Mouse (Mus musculus) layer of hippocampus, adult 11-12 months (tissue): ENCODE data around the gene Anxa9.
A peak's percentile ranks its signal among the peaks of the same experiment; 100 is the strongest.

Source experiments
- DNase-seq: peaks from one replicate; pipeline ENCODE4 v3.0.0; 2022; ENCODE audit warnings: low spot score

The Anxa9 gene

DNA sequence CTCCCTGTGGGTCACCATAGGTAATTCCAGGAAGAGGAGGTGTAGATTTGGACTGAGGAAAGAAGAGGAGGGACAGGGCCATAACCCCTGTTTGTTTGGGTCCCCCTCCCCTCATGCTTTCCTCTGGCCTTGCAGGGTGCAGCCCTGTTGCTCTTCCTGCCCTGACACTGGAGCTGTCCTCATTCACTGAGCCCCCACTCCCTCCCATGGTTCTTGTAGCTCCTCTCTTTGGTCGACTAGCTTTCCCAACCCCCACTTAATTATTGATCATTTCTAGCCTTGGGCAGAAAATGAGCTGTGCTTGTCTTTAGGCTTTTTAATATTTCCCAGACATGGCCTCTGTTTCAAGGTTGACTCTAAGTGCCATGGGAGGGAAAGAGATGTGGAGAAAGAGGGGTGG lies 22.9 kb downstream of the Anxa9 start:
- DNase-seq: no peak

- no peak for DNase-seq
Measured at GRCm38 (mm10) chr3:95283589-95283941, 23.4 kb downstream of the Anxa9 start.

DNA sequence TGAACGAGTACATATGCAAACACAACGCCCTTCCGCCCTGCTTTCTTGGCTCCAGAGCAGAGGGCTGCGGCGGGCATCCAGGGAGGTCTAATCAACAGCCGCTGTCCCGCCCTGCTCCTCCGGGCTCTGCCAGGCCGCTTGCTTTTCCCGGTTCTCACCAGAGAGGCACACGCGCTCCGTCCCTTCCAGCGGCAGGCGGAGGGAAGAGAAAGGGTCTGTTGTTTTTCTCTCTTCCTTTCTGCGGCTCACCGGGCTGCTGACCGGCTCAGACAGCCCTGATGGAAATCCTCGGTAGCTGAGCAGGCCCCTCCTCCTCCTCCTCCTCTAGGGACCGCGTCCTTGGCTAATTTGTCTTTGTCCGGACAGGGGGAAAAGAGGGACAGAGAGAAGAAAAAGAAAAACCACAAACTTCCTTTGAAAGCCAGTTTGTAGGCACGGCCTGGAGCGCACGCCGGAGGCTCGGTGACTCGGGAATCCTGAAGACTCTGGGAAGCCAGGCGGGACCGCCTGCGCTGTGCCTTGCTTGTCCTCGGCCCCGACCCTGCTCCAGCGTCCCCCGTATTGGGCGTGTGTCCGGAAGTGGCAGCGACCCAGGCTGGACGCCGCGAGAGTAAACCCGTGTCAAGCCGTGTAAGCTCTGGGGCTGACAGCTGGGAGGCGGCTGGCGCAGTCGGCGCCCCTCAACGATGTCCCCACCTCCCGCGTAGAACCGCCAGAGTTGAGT lies 23.9 kb downstream of the Anxa9 start:
- DNase-seq: peak; percentile 72

DNA sequence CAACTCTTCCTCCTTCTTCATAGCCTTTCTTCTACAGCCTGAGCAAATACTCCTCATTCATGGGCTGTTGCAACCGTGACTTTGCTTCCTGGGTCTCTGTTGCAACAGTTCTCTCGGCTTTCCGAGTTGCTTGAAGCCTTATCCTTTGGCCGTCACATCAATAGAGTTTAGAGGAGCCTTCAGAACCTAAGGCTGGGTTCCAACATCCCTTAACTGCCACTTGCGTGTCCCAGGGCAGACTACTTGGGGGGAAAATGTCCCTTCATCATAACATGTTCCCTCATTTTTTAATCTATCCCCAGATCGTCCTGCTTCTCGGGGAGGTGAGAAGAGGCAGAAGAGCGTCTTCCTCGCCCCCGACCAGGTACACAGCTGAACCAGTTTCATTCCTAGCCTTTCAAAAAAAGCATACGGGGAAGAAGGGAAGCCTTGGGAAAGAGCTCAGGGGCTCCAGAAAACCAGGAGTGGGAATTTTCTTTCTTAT lies 24.6 kb downstream of the Anxa9 start:
- DNase-seq: peak; percentile 37

DNA sequence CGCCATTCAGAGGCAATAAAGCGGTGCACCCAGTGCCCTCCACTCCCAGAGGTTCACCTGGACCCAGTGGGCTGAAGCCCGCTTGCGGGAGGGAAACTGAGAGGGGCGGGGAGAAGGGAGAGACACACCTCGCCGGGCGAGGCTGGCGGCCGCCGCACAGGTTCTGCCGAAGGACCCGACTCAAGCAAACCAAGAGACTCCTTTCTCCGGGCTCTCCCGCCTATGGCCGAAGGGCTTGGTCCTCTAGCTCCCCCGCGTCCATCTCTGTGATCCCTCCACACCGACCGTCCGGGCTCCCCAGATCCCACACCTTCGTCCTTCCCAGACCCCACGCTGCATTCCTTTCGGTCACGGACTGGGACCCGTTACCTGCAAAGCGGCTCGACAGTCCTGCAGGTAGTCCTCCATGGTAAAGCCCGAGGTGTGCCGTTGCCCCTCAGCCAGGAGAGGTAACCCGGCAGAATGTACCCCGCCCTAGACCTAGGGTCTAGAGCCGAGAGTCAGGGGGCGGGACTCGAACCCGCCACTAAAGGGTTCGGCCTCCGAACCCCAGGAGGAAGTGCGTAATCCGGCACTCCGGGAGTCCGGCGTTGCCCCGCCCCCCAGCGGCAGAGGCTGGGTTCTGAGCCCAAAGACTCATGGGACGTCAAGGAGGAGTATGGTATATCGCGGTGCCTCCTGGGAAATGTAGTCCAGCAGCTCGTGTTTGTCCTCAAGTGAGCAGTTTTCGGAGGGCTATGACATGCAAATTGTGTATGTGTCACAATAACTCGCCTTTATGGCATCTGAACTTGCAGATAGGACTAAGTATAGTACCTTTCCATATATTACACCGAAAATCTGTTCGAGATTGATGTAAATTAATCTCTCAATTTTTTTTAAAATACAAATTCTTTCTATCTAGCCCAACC lies 25.5 kb downstream of the Anxa9 start, which contains the start of the genes Mindy1 and Prune1:
TSS of gene Mindy1 (plus strand) at position 130 of the 911 bp plus-strand sequence.
TSS of gene Prune1 (minus strand) at position 861 of the 911 bp plus-strand sequence.
- DNase-seq: peak; percentile 99

GRCm38 (mm10) chr3:95280747-95281146 lies 26.2 kb downstream of the Anxa9 start:
- peak; percentile 25 for DNase-seq

DNA sequence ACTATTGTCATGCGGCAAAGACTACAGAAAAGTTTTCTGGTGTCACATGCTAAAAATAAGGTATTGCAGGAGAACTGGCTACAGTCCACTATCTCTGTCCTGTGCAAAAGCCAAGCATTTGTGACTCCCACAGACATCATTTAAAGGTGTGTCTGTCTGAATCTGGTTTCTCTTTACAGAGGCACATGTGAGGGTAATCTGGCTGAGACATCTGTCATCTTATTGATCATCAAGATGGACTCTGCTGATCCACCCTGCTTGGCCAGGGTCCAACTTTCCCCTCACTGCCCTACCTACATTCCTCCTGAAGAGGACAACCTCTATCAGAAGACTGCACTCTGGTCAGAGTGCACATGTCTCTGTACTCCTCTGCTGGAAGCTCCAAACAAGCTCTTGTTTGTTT lies 29.8 kb downstream of the Anxa9 start:
- DNase-seq: no peak

GRCm38 (mm10) chr3:95276428-95276934 lies 30.5 kb downstream of the Anxa9 start:
- no peak for DNase-seq

GRCm38 (mm10) chr3:95275161-95275560 lies 31.8 kb downstream of the Anxa9 start:
- DNase-seq: no peak

DNA sequence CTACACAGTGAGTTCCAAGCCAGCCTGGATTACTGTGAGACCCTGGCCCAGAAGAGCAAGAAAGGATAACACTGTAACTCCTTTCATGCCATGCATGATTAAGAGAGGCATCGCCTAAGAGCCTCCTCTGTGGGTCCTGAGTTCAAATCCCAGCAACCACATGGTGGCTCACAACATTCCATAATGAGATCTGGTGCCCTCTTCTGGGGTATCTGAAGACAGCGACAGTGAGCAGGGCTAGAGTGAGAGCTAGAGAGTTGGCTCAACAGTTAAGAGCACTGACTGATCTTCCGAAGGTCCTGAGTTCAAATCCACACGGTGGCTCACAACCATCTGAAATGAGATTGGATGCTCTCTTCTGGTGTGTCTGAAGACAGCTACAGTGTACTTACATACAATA lies 32.5 kb downstream of the Anxa9 start:
- no peak for DNase-seq

DNA sequence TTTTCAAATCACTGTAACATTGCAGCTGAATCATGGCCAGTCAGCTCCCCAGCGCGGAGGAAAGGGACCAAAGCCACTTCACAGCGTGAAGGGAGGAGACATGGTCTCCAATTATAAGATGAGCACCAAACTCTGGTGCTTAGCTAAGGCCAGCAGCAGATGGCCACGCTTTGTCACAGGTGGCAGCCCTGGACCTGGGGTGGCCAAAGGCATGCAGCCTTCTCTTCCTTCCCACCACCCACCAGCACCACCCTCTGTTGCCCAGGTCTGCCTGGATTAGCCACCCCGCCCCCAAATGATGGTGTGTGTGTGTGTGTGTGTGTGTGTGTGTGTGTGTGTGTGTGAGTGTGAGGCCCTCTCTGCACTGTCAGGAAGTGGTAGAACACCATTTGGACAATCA lies 33.5 kb downstream of the Anxa9 start:
- no peak for DNase-seq

- no peak for DNase-seq
Measured at GRCm38 (mm10) chr3:95270766-95271364, 36.1 kb downstream of the Anxa9 start.

GRCm38 (mm10) chr3:95269789-95270188 lies 37.2 kb downstream of the Anxa9 start:
- no peak for DNase-seq

- DNase-seq: no peak
Measured at GRCm38 (mm10) chr3:95267855-95268254, 39.1 kb downstream of the Anxa9 start.

GRCm38 (mm10) chr3:95266052-95266451 lies 40.9 kb downstream of the Anxa9 start:
- no peak for DNase-seq

DNA sequence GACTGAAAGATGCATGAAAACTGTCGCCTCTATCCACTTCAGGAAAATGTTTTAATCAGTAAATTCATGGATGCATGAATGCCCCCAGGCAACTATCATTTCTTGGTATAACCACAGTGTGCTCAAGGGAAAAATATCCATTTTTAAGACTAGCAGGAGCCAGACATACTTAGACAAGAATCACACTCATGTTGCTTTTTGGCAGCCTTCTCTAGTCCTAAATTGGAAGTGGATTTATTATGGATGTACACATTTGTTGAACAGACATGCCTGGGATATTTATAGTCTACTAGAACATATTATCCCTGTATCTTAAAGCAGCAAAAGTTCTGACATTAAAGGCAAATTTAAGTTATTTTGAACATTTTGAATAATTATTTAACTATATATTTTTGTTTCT lies 42.3 kb downstream of the Anxa9 start:
- DNase-seq: no peak

- peak; percentile 79 for DNase-seq
Measured at GRCm38 (mm10) chr3:95263089-95263739, 43.8 kb downstream of the Anxa9 start.

DNA sequence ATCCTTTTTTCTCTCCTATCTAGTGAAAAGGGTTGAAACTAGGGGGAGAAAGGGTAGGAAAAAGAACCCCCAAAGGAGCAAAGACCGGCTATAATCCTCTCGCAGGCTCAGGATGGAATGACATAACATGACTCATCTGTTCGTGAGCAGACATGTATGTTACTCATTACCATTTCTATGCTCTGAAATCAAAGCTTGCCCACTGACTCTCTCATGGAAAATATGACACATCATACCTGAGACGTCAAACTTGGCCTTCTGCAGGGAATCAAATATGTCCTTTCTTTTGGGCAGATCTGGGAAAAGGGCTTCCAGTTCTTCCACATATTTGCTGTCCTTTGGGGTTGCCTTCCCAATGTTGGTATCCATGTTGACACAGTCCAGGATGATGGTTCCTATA lies 45.0 kb downstream of the Anxa9 start:
- DNase-seq: no peak

DNA sequence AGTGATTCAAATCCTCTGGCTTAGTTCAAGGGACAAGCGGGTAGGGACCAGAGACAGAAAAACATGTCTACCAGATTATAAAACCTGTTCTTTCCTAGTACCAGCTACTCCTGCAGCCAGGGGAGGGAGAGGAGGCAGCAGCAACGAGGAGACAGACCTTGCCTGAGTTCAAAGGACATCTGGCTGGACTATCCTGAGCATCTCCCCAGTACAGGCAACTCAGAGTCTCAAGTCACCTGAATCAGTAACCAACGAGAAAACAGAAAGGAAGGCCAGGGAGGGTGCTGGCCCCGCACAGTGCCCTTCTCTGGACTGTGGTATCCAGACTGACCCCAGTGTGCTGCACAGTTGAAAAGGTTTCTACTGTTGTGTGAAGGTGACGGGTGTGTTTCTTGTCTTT lies 50.0 kb downstream of the Anxa9 start:
- DNase-seq: no peak

GRCm38 (mm10) chr3:95250783-95251424 lies 56.1 kb downstream of the Anxa9 start, which contains the start of gene Bnipl:
TSS of gene Bnipl (minus strand) at chr3:95251193.
- DNase-seq: no peak

DNA sequence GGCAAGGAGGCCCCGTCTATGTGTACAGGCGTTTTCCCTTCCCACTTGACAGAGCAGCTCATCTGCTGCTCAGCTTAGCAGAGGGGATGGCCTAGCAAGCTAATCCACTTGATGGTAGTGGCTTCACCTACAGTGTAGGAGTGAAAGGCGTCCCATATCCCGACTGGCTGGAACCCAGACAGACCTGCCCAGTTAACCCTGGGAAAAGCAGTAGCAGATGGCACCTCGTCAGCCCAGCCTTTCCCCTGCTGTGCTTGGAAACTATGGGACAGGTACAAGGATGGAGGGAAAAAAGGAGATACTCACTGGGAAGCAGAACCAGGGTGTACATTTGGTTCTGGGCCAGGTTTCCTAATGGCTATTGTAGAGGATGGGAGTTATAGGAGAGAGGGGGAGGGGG lies 56.6 kb downstream of the Anxa9 start:
- DNase-seq: no peak
